Mouse (Mus musculus): ENCODE measurements around the gene Rufy2. TPM values are rescaled to one million over a fixed set of nuclear protein-coding genes. Genes with fewer than 3 reads are reported as not detected.
A peak's percentile ranks its signal among the peaks of the same experiment; 100 is the strongest.

The Rufy2 gene
- total and polyA plus RNA-seq, 2 experiments, result 0.78 to 3.8 TPM

- 18% methylated on average over 12 of the region's 12 CpGs for WGBS
- H3K9ac ChIP-seq (ENCODE audit: low read depth, low read length), result peak overlapping the region; percentile 83
- peaks cover 5% of the 10 kb centered on the region; the same call in 1 of the 2 replicates for H3K79me2 ChIP-seq (ENCODE audit: control insufficient read depth, insufficient read depth, low read length)
- peaks cover 17% of the 10 kb centered on the region for H3K4me1 ChIP-seq (ENCODE audit: control insufficient read depth, insufficient read depth, low read length)
- peaks cover 18% of the 10 kb centered on the region for H3K36me3 ChIP-seq (ENCODE audit: control insufficient read depth, insufficient read depth, low read length)
- no peaks in the 10 kb centered on the region for H3K27me3 ChIP-seq (ENCODE audit: control insufficient read depth, insufficient read depth, low read length)
- H3K27ac ChIP-seq (replicated peaks; ENCODE audit: insufficient read depth, low read depth, low read length), result peak overlapping the region; percentile 98
- 0 out of 2 replicates have a peak, but pooled peaks have one; percentile 42 for TF ChIP-seq POLR2A (IDR thresholded peaks at IDR 0.05; ENCODE audit: extremely low read depth, insufficient read depth, low read length)
- TF ChIP-seq CTCF (IDR thresholded peaks at IDR 0.05; ENCODE audit: low read depth, low read length), result no peak
- peak; percentile 100 for DNase-seq (ENCODE audit: extremely low read depth, low read depth, low spot score)
- peak overlapping the region; percentile 79 for H3K4me3 ChIP-seq (ENCODE audit: insufficient read depth, low read depth, low read length)
Measured at GRCm38 (mm10) chr10:63061266-63061665, 81.2 kb downstream of the Rufy2 start.

- H3K79me2 ChIP-seq (ENCODE audit: control insufficient read depth, insufficient read depth, low read length), result peaks cover 5% of the 10 kb centered on the region; the same call in 1 of the 2 replicates
- H3K36me3 ChIP-seq (ENCODE audit: control insufficient read depth, insufficient read depth, low read length), result peaks cover 24% of the 10 kb centered on the region
- no peaks in the 10 kb centered on the region for H3K27me3 ChIP-seq (ENCODE audit: control insufficient read depth, insufficient read depth, low read length)
- H3K4me1 ChIP-seq (ENCODE audit: control insufficient read depth, insufficient read depth, low read length), result peaks cover 23% of the 10 kb centered on the region
- H3K9ac ChIP-seq (ENCODE audit: low read depth, low read length), result no peak overlapping the region; the same call in 1 of the 2 replicates
- WGBS, result 21% methylated on average over 5 of the region's 5 CpGs
- H3K27ac ChIP-seq (replicated peaks; ENCODE audit: insufficient read depth, low read depth, low read length), result peak overlapping the region; percentile 98
- H3K4me3 ChIP-seq (ENCODE audit: insufficient read depth, low read depth, low read length), result peak overlapping the region; percentile 79
- TF ChIP-seq POLR2A (IDR thresholded peaks at IDR 0.05; ENCODE audit: extremely low read depth, insufficient read depth, low read length) (no peak), CTCF (IDR thresholded peaks at IDR 0.05; ENCODE audit: low read depth, low read length) (no peak)
- peak; percentile 92 for DNase-seq (ENCODE audit: extremely low read depth, low read depth, low spot score)
Measured at GRCm38 (mm10) chr10:63062696-63063095, 82.7 kb downstream of the Rufy2 start.

- H3K4me1 ChIP-seq (ENCODE audit: control insufficient read depth, insufficient read depth, low read length), result peaks cover 23% of the 10 kb centered on the region
- H3K27ac ChIP-seq (replicated peaks; ENCODE audit: insufficient read depth, low read depth, low read length), result peak overlapping the region; percentile 66
- peaks cover 5% of the 10 kb centered on the region; the same call in 1 of the 2 replicates for H3K79me2 ChIP-seq (ENCODE audit: control insufficient read depth, insufficient read depth, low read length)
- DNase-seq (ENCODE audit: extremely low read depth, low read depth, low spot score), result peak; percentile 53
- H3K27me3 ChIP-seq (ENCODE audit: control insufficient read depth, insufficient read depth, low read length), result no peaks in the 10 kb centered on the region
- peak overlapping the region; percentile 53 for H3K4me3 ChIP-seq (ENCODE audit: insufficient read depth, low read depth, low read length)
- H3K36me3 ChIP-seq (ENCODE audit: control insufficient read depth, insufficient read depth, low read length), result peaks cover 27% of the 10 kb centered on the region
- no peak for TF ChIP-seq POLR2A (IDR thresholded peaks at IDR 0.05; ENCODE audit: extremely low read depth, insufficient read depth, low read length)
- TF ChIP-seq CTCF (IDR thresholded peaks at IDR 0.05; ENCODE audit: low read depth, low read length), result no peak
- 17% methylated on average over 7 of the region's 7 CpGs for WGBS
- H3K9ac ChIP-seq (ENCODE audit: low read depth, low read length), result peak overlapping the region; percentile 73
Measured at GRCm38 (mm10) chr10:63063365-63063764, 83.3 kb downstream of the Rufy2 start.

GRCm38 (mm10) chr10:63064516-63064915 is 84.5 kb downstream of the Rufy2 start:
- DNase-seq (ENCODE audit: extremely low read depth, low read depth, low spot score), result peak; percentile 73
- peaks cover 34% of the 10 kb centered on the region for H3K36me3 ChIP-seq (ENCODE audit: control insufficient read depth, insufficient read depth, low read length)
- WGBS, result 45% methylated on average over 9 of the region's 9 CpGs
- peak overlapping the region; percentile 59 for H3K27ac ChIP-seq (replicated peaks; ENCODE audit: insufficient read depth, low read depth, low read length)
- H3K79me2 ChIP-seq (ENCODE audit: control insufficient read depth, insufficient read depth, low read length), result peaks cover 5% of the 10 kb centered on the region; the same call in 1 of the 2 replicates
- no peak overlapping the region for H3K4me3 ChIP-seq (ENCODE audit: insufficient read depth, low read depth, low read length)
- TF ChIP-seq CTCF (IDR thresholded peaks at IDR 0.05; ENCODE audit: low read depth, low read length) (no peak), POLR2A (IDR thresholded peaks at IDR 0.05; ENCODE audit: extremely low read depth, insufficient read depth, low read length) (no peak)
- peaks cover 23% of the 10 kb centered on the region for H3K4me1 ChIP-seq (ENCODE audit: control insufficient read depth, insufficient read depth, low read length)
- no peaks in the 10 kb centered on the region for H3K27me3 ChIP-seq (ENCODE audit: control insufficient read depth, insufficient read depth, low read length)
- H3K9ac ChIP-seq (ENCODE audit: low read depth, low read length), result peak overlapping the region; percentile 35

GRCm38 (mm10) chr10:63065561-63065960 is 85.5 kb downstream of the Rufy2 start:
- Histone ChIP-seq H3K27me3 (ENCODE audit: control insufficient read depth, insufficient read depth, low read length) (no peaks in the 10 kb centered on the region), H3K27ac (replicated peaks; ENCODE audit: insufficient read depth, low read depth, low read length) (peak overlapping the region; percentile 41), H3K36me3 (ENCODE audit: control insufficient read depth, insufficient read depth, low read length) (peaks cover 38% of the 10 kb centered on the region), H3K79me2 (ENCODE audit: control insufficient read depth, insufficient read depth, low read length) (peaks cover 5% of the 10 kb centered on the region; the same call in 1 of the 2 replicates), H3K4me1 (ENCODE audit: control insufficient read depth, insufficient read depth, low read length) (peaks cover 20% of the 10 kb centered on the region), H3K4me3 (ENCODE audit: insufficient read depth, low read depth, low read length) (no peak overlapping the region), H3K9ac (ENCODE audit: low read depth, low read length) (no peak overlapping the region)
- TF ChIP-seq CTCF (IDR thresholded peaks at IDR 0.05; ENCODE audit: low read depth, low read length) (no peak), POLR2A (IDR thresholded peaks at IDR 0.05; ENCODE audit: extremely low read depth, insufficient read depth, low read length) (no peak)
- 22% methylated on average over 8 of the region's 8 CpGs for WGBS
- DNase-seq (ENCODE audit: extremely low read depth, low read depth, low spot score), result peak; percentile 68

GRCm38 (mm10) chr10:63065988-63066387 is 86.0 kb downstream of the Rufy2 start:
- Histone ChIP-seq H3K4me3 (ENCODE audit: insufficient read depth, low read depth, low read length) (no peak overlapping the region), H3K27me3 (ENCODE audit: control insufficient read depth, insufficient read depth, low read length) (no peaks in the 10 kb centered on the region), H3K27ac (replicated peaks; ENCODE audit: insufficient read depth, low read depth, low read length) (peak overlapping the region; percentile 41), H3K4me1 (ENCODE audit: control insufficient read depth, insufficient read depth, low read length) (peaks cover 19% of the 10 kb centered on the region), H3K9ac (ENCODE audit: low read depth, low read length) (no peak overlapping the region), H3K36me3 (ENCODE audit: control insufficient read depth, insufficient read depth, low read length) (peaks cover 40% of the 10 kb centered on the region), H3K79me2 (ENCODE audit: control insufficient read depth, insufficient read depth, low read length) (peaks cover 5% of the 10 kb centered on the region; the same call in 1 of the 2 replicates)
- WGBS, result 18% methylated on average over 5 of the region's 5 CpGs
- no peak for TF ChIP-seq POLR2A (IDR thresholded peaks at IDR 0.05; ENCODE audit: extremely low read depth, insufficient read depth, low read length)
- peak; percentile 89 for TF ChIP-seq CTCF (IDR thresholded peaks at IDR 0.05; ENCODE audit: low read depth, low read length)
- DNase-seq (ENCODE audit: extremely low read depth, low read depth, low spot score), result peak; percentile 69

Other genes with a start within 250 kb of the Rufy2 start
- 23.0 and 28.3 TPM in 2 replicates for gene Ccar1, start 187.9 kb upstream of the Rufy2 start, total RNA-seq (2014; rRNA removed)
- gene Ccar1, start 187.9 kb upstream of the Rufy2 start, polyA plus RNA-seq (2012; rRNA removed), result 21.3 and 30.1 TPM in 2 replicates
- 0.18 and 0.47 TPM in 2 replicates for gene Tet1, start 71.2 kb upstream of the Rufy2 start, total RNA-seq (2014; rRNA removed)
- 0.05 and 0.11 TPM in 2 replicates for gene Tet1, start 71.2 kb upstream of the Rufy2 start, polyA plus RNA-seq (2012; rRNA removed)
- gene Slc25a16, start 59.6 kb upstream of the Rufy2 start, total RNA-seq (2014; rRNA removed), result 41.8 and 42.8 TPM in 2 replicates
- gene Slc25a16, start 59.6 kb upstream of the Rufy2 start, polyA plus RNA-seq (2012; rRNA removed), result 49.0 and 66.2 TPM in 2 replicates
- 6.4 and 11.2 TPM in 2 replicates for gene Dna2, start 33.2 kb upstream of the Rufy2 start, total RNA-seq (2014; rRNA removed)
- gene Dna2, start 33.2 kb upstream of the Rufy2 start, polyA plus RNA-seq (2012; rRNA removed), result 4.9 and 6.5 TPM in 2 replicates
- 12.9 and 14.4 TPM in 2 replicates for gene Hnrnph3, start 44.0 kb downstream of the Rufy2 start, total RNA-seq (2014; rRNA removed)
- 3.9 and 4.5 TPM in 2 replicates for gene Hnrnph3, start 44.0 kb downstream of the Rufy2 start, polyA plus RNA-seq (2012; rRNA removed)
- 115 and 119 TPM in 2 replicates for gene Pbld2, start 44.1 kb downstream of the Rufy2 start, total RNA-seq (2014; rRNA removed)
- 90.8 and 106 TPM in 2 replicates for gene Pbld2, start 44.1 kb downstream of the Rufy2 start, polyA plus RNA-seq (2012; rRNA removed)
- 226 and 238 TPM in 2 replicates for gene Pbld1, start 79.9 kb downstream of the Rufy2 start, total RNA-seq (2014; rRNA removed)
- 166 and 174 TPM in 2 replicates for gene Pbld1, start 79.9 kb downstream of the Rufy2 start, polyA plus RNA-seq (2012; rRNA removed)
- gene Atoh7, start 119.4 kb downstream of the Rufy2 start, total RNA-seq (2014; rRNA removed), result not detected in 2 replicates
- gene Atoh7, start 119.4 kb downstream of the Rufy2 start, polyA plus RNA-seq (2012; rRNA removed), result not detected in 2 replicates
- under 0.01 TPM in 1 of 2 replicates, not detected in the other for gene Mypn, start 223.7 kb downstream of the Rufy2 start, total RNA-seq (2014; rRNA removed)
- 0.12 TPM in 1 of 2 replicates, not detected in the other for gene Mypn, start 223.7 kb downstream of the Rufy2 start, polyA plus RNA-seq (2012; rRNA removed)